Mouse (Mus musculus) limb, embryonic 14.5 days (tissue): ENCODE measurements around the gene Naif1. TPM values are rescaled to one million over a fixed set of nuclear protein-coding genes. Genes with fewer than 3 reads are reported as not detected.

Experiments used
- ATAC-seq: fragments of 200-750 bp; cut with Nextera tagmentation; 2 replicates; pipeline ENCODE4 v1.8.0; 2017; ENCODE audit warnings: low read depth, moderate number of reproducible peaks, moderate TSS enrichment; ENCODE audit not compliant: low FRiP score
- DNase-seq: peaks from one replicate; pipeline ENCODE4 v3.0.0-alpha.2; 2015; ENCODE audit warnings: low spot score
- H3K27ac ChIP-seq: fragments of 300-500 bp; sonication (generic); replicated peaks from 2 replicates; pipeline ENCODE4 v1.5.1; 2014; ENCODE audit warnings: low read depth, mild to moderate bottlenecking, low read length, moderate library complexity, mixed read lengths
- H3K27me3 ChIP-seq: fragments of 300-500 bp; sonication (generic); 2 replicates; pipeline ENCODE4 v1.6.1; 2014; ENCODE audit warnings: low read length, mixed read lengths; ENCODE audit not compliant: control insufficient read depth, insufficient read depth
- H3K36me3 ChIP-seq: fragments of 300-500 bp; sonication (generic); 2 replicates; pipeline ENCODE4 v1.6.1; 2014; ENCODE audit warnings: mild to moderate bottlenecking, low read length, moderate library complexity, mixed read lengths; ENCODE audit not compliant: control insufficient read depth, insufficient read depth
- H3K4me1 ChIP-seq: fragments of 300-500 bp; sonication (generic); 2 replicates; pipeline ENCODE4 v1.6.1; 2014; ENCODE audit warnings: antibody characterized with exemption, low read length, mixed read lengths; ENCODE audit not compliant: control insufficient read depth, insufficient read depth
- H3K4me2 ChIP-seq: fragments of 300-500 bp; sonication (generic); replicated peaks from 2 replicates; pipeline ENCODE4 v1.6.1; 2014; ENCODE audit warnings: low read depth, mild to moderate bottlenecking, low read length, moderate library complexity; ENCODE audit not compliant: severe bottlenecking
- H3K4me3 ChIP-seq: fragments of 300-500 bp; sonication (generic); replicated peaks from 2 replicates; pipeline ENCODE4 v1.5.1; 2014; ENCODE audit warnings: low read length
- H3K9ac ChIP-seq: fragments of 300-500 bp; sonication (generic); 2 replicates; pipeline ENCODE4 v1.6.1; 2014; ENCODE audit warnings: mild to moderate bottlenecking, low read depth, low read length, moderate library complexity; ENCODE audit not compliant: severe bottlenecking
- H3K9me3 ChIP-seq: fragments of 300-500 bp; sonication (generic); 2 replicates; pipeline ENCODE4 v1.6.1; 2016; ENCODE audit warnings: low read length; ENCODE audit not compliant: control insufficient read depth
- POLR2A ChIP-seq: fragments of 200-500 bp; IDR thresholded peaks from 2 replicates; pipeline ENCODE4 v1.8.0; 2012; ENCODE audit warnings: inconsistent platforms, mild to moderate bottlenecking, moderate library complexity, borderline replicate concordance; ENCODE audit not compliant: insufficient read depth, insufficient read length; ENCODE audit errors: extremely low read depth
- WGBS: fragments of 180-500 bp; shearing (Covaris S2); extraction: QIAGEN DNeasy Blood & Tissue Kit; methylation state at CpG from one replicate; pipeline ENCODE4 v1.1.7; 2014; 5-methylcytosine and 5-hydroxymethylcytosine counted together
- polyA plus RNA-seq, 2 experiments: library from polyadenylated mRNA; depleted of rRNA in 1 of 2; stranded (reverse) in 1 of 2; unstranded in 1 of 2; fragments of >200 nt; fragmentation: Nextera tagmentation in 1 of 2; extraction: Ambion mirVana in 1 of 2; gene quantifications; 2 replicates each; pipeline versions ENCODE4 v1.2.1 to v1.2.3; 2012 to 2014

The Naif1 gene
- polyA plus RNA-seq, 2 experiments = 4.2 to 4.5 TPM

DNA sequence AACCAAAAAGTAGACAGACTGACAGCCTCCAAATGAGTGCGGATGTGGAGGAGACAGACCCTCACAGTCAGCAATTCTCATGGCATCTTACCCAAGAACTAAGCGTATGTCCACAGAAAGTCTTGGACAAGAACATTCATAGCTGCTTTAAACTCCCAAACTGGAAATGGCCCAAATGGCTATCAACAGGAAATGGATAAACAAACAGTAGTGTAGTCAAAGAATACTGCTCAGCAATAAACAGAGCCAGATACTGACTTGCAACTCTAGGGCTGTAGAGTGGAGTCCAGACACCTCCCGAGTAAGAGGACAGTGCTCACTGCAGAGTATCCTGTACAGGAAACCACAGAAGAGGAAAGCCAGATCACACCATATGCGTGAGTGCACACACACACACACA is 49.1 kb downstream of the Naif1 start:
- no peaks in the 10 kb centered on the region for H3K27me3 ChIP-seq
- H3K9ac ChIP-seq = no peak overlapping the region
- WGBS = 83% methylated on average over 4 of the region's 4 CpGs
- DNase-seq (no peak), ATAC-seq (no peak)
- H3K27ac ChIP-seq = no peak overlapping the region
- TF ChIP-seq POLR2A = no peak
- H3K4me3 ChIP-seq = no peak overlapping the region
- H3K4me1 ChIP-seq = no peaks in the 10 kb centered on the region
- H3K36me3 ChIP-seq = no peaks in the 10 kb centered on the region
- H3K9me3 ChIP-seq = peaks cover 4% of the 10 kb centered on the region; the same call in 1 of the 2 replicates
- H3K4me2 ChIP-seq = no peak overlapping the region

DNA sequence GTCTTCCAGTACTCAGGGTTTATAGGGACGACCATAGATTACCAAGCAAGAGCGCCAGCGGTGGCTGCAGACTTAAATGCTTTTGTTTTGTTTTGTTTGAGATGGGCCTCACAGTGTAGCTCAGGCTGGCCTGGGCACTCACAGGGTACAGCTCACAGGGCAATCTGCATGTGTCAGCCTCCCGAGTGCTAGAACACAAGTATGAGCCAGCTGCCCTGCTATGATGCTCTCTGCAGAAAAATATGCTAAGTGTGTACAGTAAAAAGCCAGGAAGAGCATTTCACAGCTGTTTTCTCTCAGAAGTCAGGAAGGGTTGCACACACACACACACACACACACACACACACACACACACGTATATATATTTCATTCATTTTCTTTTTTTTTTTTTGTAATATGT is 50.2 kb downstream of the Naif1 start:
- Histone ChIP-seq H3K36me3 (no peaks in the 10 kb centered on the region), H3K4me2 (no peak overlapping the region), H3K27me3 (no peaks in the 10 kb centered on the region), H3K9me3 (peaks cover 5% of the 10 kb centered on the region; the same call in 1 of the 2 replicates), H3K27ac (no peak overlapping the region), H3K9ac (no peak overlapping the region), H3K4me3 (no peak overlapping the region), H3K4me1 (no peaks in the 10 kb centered on the region)
- ATAC-seq (no peak), DNase-seq (no peak)
- no peak for TF ChIP-seq POLR2A
- 79% methylated on average over 5 of the region's 5 CpGs for WGBS

DNA sequence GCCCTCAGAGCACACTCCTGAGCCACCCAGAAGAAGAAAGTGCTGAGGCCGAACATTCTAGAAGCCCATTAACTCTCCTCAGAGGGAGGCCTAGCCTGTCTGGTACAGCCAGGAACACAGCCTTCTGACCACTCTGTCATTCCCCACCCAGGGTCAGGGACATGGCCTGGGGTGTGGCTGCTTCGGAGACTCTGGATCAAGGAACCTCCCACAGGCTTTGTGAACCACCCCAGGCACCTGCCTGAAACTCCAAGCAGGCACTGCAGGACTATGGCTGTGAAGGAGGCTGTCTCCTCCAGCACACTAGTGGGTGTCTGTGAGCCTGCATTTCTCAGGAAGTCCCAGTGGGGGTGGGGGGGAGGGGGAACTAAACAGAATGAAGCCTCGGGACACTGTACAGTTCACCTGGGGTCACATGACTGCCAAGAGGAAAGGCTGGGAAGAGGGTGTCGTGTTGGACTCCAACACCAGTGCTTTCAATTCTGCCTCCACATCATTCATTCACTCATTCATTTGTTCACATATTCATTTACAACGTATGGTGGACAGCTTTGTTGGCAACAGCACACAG is 51.6 kb downstream of the Naif1 start:
- no peaks in the 10 kb centered on the region for H3K4me1 ChIP-seq
- DNase-seq (no peak), ATAC-seq (no peak)
- H3K4me2 ChIP-seq = no peak overlapping the region
- TF ChIP-seq POLR2A = no peak
- H3K4me3 ChIP-seq = no peak overlapping the region
- H3K9ac ChIP-seq = no peak overlapping the region
- no peak overlapping the region for H3K27ac ChIP-seq
- H3K36me3 ChIP-seq = no peaks in the 10 kb centered on the region
- H3K9me3 ChIP-seq = peaks cover 8% of the 10 kb centered on the region; the same call in 1 of the 2 replicates
- H3K27me3 ChIP-seq = no peaks in the 10 kb centered on the region
- 56% methylated on average over 5 of the region's 5 CpGs for WGBS

DNA sequence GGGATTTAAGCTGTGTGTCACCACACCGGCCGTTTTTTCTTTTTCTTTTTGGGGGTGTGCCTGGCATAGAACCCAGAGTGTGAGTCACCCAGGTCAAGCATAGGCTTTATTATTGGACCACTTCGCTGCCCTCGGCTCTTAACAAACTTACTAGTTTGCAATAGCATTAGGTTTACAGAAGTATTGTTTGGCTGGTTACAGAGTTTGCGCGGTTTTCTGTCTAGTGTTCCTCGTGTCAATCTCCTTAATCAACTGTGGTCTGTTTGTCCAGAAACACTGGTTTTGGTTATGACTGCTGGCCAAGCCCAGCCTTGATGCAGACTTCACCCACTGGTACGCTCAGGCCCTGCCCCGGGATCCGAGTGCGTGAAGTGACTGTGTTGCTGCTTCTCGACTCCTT is 52.6 kb downstream of the Naif1 start:
- no peak for ATAC-seq
- 87% methylated on average over 12 of the region's 12 CpGs for WGBS
- H3K27ac ChIP-seq = no peak overlapping the region

DNA sequence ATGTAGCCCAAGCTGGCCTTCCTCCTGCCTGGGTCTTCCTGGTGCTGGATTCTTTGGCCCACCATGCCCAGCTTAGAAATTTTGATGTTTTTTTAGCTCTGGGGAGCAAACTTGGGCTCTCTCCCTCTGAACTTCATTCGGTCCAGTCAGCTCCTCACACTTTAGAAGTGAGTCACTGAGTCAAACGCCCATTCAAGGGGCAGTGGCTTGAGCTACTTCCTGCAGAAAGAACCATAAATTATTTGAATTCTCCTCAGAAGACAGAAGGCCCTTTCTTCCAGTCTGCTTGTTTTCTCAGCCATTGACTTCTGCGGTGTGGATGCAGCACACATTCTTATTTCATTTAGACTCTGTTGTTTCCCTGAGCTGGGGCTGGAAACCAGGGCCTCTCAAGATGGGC is 53.3 kb downstream of the Naif1 start:
- H3K9ac ChIP-seq = no peak overlapping the region
- H3K4me2 ChIP-seq = no peak overlapping the region
- TF ChIP-seq POLR2A = no peak
- DNase-seq (no peak), ATAC-seq (no peak)
- 0 out of 2 replicates have a peak overlapping the region, but pooled peaks have one; percentile 11 for H3K27ac ChIP-seq
- peaks cover 7% of the 10 kb centered on the region; the same call in 1 of the 2 replicates for H3K9me3 ChIP-seq
- no peaks in the 10 kb centered on the region for H3K36me3 ChIP-seq
- no peaks in the 10 kb centered on the region for H3K4me1 ChIP-seq
- WGBS = 38% methylated on average over 3 of the region's 3 CpGs
- H3K27me3 ChIP-seq = no peaks in the 10 kb centered on the region
- no peak overlapping the region for H3K4me3 ChIP-seq

More for the DNA sequence above, 52.6 kb downstream of the Naif1 start:
- Histone ChIP-seq H3K4me2 (no peak overlapping the region), H3K9me3 (peaks cover 8% of the 10 kb centered on the region; the same call in 1 of the 2 replicates), H3K4me3 (no peak overlapping the region), H3K4me1 (no peaks in the 10 kb centered on the region), H3K9ac (no peak overlapping the region), H3K27me3 (no peaks in the 10 kb centered on the region), H3K36me3 (no peaks in the 10 kb centered on the region)
- TF ChIP-seq POLR2A = no peak
- no peak for DNase-seq
